Mouse (Mus musculus) forebrain, embryonic 14.5 days (tissue): ENCODE results near the gene Txnip. TPM values are rescaled to one million over a fixed set of nuclear protein-coding genes. Genes with fewer than 3 reads are reported as not detected.

Experiments used
- ATAC-seq: fragments of 200-750 bp; cut with Nextera tagmentation; 2 replicates; pipeline ENCODE4 v1.8.0; 2017; ENCODE audit warnings: mild to moderate bottlenecking, moderate library complexity
- DNase-seq: peaks from one replicate; pipeline ENCODE4 v3.0.0-alpha.2; 2015; ENCODE audit warnings: low spot score
- H3K27ac ChIP-seq: fragments of 300-500 bp; sonication (generic); 2 replicates; pipeline ENCODE4 v1.5.1; 2014; ENCODE audit warnings: low read depth, mild to moderate bottlenecking, control low read depth, low read length, moderate library complexity
- H3K27me3 ChIP-seq: fragments of 300-500 bp; sonication (generic); replicated peaks from 2 replicates; pipeline ENCODE4 v1.6.1; 2014; ENCODE audit warnings: low read length, control low read depth, mixed read lengths; ENCODE audit not compliant: control insufficient read depth, insufficient read depth
- H3K36me3 ChIP-seq: fragments of 300-500 bp; sonication (generic); 2 replicates; pipeline ENCODE4 v1.6.1; 2014; ENCODE audit warnings: low read length, control low read depth; ENCODE audit not compliant: control insufficient read depth, insufficient read depth
- H3K4me1 ChIP-seq: fragments of 300-500 bp; sonication (generic); 2 replicates; pipeline ENCODE4 v1.6.1; 2014; ENCODE audit warnings: antibody characterized with exemption, low read length, control low read depth; ENCODE audit not compliant: control insufficient read depth, insufficient read depth
- H3K4me2 ChIP-seq: fragments of 300-500 bp; sonication (generic); 2 replicates; pipeline ENCODE4 v1.6.1; 2014; ENCODE audit warnings: mild to moderate bottlenecking, control low read depth, low read length
- H3K4me3 ChIP-seq: fragments of 300-500 bp; sonication (generic); 2 replicates; pipeline ENCODE4 v1.5.1; 2014; ENCODE audit warnings: low read depth, low read length, control low read depth
- H3K9ac ChIP-seq: fragments of 300-500 bp; sonication (generic); 2 replicates; pipeline ENCODE4 v1.6.1; 2014; ENCODE audit warnings: mild to moderate bottlenecking, low read length, control low read depth, moderate library complexity
- H3K9me3 ChIP-seq: fragments of 300-500 bp; sonication (generic); replicated peaks from 2 replicates; pipeline ENCODE4 v1.6.1; 2016; ENCODE audit warnings: low read length, control low read depth, mixed read lengths; ENCODE audit not compliant: control insufficient read depth
- WGBS: fragments of 180-500 bp; shearing (Covaris S2); extraction: QIAGEN DNeasy Blood & Tissue Kit; methylation state at CpG from one replicate; pipeline ENCODE4 v1.1.7; 2014; 5-methylcytosine and 5-hydroxymethylcytosine counted together
- polyA plus RNA-seq: library from polyadenylated mRNA; unstranded; fragments of >200 nt; fragmentation: Nextera tagmentation; extraction: Ambion mirVana; gene quantifications from 2 replicates; pipeline ENCODE4 v1.2.1, GENCODE M21; 2014

Gene Txnip
- polyA plus RNA-seq, 1 experiment from 2014 or later: 79.0 TPM

DNA sequence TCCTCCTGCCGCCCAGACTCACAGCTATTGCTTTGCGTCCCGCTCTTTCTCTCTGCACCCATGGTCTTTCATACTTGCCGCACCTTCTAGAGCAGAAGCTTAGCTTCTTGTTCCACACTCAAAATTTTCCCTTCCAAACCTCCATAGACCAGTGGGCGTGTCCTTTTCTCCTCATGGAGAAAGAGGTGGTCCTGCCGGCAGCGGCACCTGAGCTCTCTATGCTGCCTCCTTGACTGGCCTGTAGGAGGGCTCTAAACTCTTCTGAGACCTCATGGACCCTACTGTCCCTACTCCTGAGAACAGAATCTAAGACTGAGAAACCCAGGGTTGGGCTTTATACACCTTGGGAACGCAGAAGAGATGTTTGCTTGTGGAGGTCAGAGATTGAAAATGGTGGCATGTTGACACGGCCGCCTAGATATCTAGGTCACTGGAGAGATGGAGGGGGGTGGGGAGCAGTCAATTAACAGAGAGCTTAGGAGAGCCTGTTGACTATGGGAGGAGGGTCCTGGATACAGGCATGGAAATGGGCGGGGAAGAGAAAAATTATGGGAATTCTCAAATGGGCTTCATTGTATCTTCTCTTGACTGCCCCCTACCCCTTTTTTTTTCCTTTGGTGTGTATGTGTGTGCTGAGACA is 12.3 kb downstream of the Txnip start:
- 92% methylated on average over 11 of the region's 11 CpGs for WGBS
- DNase-seq (no peak), ATAC-seq (no peak)

DNA sequence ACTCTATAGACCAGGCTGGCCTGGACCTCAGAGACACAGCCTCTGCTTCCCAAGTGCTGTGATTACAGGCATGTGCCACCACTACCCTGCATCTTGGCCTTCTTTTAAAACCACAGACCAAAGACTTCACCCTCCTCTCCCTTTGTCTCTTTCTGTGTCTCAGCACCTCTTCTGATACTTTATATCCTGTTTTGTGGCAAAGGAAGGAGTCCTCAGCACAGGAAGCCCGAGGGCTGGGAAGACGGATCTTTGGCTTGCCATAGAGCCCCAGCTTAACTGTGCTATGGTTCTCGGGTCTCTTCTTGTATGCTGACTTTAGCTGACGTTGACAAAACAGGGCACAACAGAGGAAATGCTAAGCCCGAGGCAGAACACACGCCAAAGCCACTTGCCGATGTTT is 12.9 kb downstream of the Txnip start:
- Histone ChIP-seq H3K9me3 (no peaks in the 10 kb centered on the region), H3K4me3 (no peak overlapping the region), H3K36me3 (no peaks in the 10 kb centered on the region), H3K27ac (no peak overlapping the region), H3K4me2 (no peak overlapping the region), H3K27me3 (no peaks in the 10 kb centered on the region), H3K9ac (no peak overlapping the region), H3K4me1 (no peaks in the 10 kb centered on the region)
- ATAC-seq (no peak), DNase-seq (no peak)
- WGBS: 78% methylated on average over 7 of the region's 7 CpGs

More for the DNA sequence above, 12.3 kb downstream of the Txnip start:
- H3K36me3 ChIP-seq: no peaks in the 10 kb centered on the region
- no peak overlapping the region for H3K9ac ChIP-seq
- H3K4me2 ChIP-seq: no peak overlapping the region
- no peaks in the 10 kb centered on the region for H3K4me1 ChIP-seq
- H3K27me3 ChIP-seq: no peaks in the 10 kb centered on the region
- H3K4me3 ChIP-seq: no peak overlapping the region
- H3K27ac ChIP-seq: no peak overlapping the region
- H3K9me3 ChIP-seq: no peaks in the 10 kb centered on the region

DNA sequence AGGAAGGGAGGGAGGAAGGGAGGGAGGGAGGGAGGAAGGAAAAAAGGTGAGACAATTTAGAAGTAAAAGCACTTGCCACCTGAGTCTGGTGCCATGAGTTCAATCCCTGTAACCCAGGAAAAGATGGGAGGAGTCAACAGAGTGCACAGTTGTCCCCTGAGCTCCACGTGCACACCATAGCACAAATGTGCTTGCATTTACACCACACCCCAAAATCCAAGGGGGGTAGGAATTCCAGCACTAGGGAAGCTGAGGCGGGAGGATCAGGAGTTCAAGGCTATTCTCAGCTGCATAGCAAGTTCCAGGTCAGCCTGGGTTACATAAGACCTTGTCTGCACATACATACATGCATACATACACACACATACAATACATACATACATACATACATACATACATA is 13.6 kb downstream of the Txnip start:
- Histone ChIP-seq H3K27me3 (no peaks in the 10 kb centered on the region), H3K9ac (no peak overlapping the region), H3K9me3 (no peaks in the 10 kb centered on the region), H3K4me2 (no peak overlapping the region), H3K27ac (no peak overlapping the region), H3K4me1 (0 out of 2 replicates have a peak, but pooled peaks cover under 1% of the 10 kb centered on the region), H3K4me3 (no peak overlapping the region), H3K36me3 (no peaks in the 10 kb centered on the region)
- ATAC-seq: no peak
- 66% methylated on average over 2 of the region's 2 CpGs for WGBS
- DNase-seq: no peak

DNA sequence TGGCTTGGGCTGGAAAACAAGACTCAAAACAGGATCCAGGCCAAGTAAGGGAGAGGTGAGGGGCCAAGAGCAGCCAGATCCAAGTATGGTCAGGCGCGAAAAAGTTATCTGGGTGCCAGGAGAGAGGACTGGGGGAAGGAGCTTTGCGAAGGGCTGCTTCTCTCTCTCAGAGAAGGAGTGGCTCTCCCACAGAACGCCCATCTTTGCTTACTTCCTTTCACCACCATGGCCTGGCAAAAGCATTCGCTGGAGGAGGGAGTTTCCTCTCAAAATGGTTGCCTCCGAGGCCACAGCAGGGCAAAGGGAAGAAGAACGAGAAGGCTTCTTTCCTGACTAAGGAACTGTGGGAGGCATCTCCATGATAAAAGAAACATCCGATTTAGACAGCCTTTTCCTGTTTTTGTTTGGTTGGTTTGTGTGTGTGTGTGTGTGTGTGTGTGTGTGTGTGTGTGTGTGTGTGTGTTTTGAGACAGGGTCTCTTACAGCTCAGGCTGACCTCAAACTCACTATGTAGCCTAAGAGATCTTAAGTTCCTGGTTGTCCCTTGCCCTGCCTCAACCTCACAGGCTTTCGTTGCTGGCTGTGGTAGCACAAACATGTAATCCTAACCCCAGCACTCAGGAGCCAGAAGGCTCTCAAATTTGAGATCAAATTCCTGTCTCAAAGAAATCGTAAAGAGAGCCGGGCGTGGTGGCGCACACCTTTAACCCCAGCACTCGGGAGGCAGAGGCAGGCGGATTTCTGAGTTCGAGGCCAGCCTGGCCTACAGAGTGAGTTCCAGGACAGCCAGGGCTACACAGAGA is 14.3 kb downstream of the Txnip start:
- Histone ChIP-seq H3K27ac (no peak overlapping the region), H3K4me2 (no peak overlapping the region), H3K36me3 (no peaks in the 10 kb centered on the region), H3K9me3 (no peaks in the 10 kb centered on the region), H3K9ac (no peak overlapping the region), H3K4me1 (peaks cover 4% of the 10 kb centered on the region; the same call in 1 of the 2 replicates), H3K4me3 (no peak overlapping the region), H3K27me3 (no peaks in the 10 kb centered on the region)
- ATAC-seq: no peak
- 80% methylated on average over 16 of the region's 16 CpGs for WGBS
- DNase-seq: no peak

DNA sequence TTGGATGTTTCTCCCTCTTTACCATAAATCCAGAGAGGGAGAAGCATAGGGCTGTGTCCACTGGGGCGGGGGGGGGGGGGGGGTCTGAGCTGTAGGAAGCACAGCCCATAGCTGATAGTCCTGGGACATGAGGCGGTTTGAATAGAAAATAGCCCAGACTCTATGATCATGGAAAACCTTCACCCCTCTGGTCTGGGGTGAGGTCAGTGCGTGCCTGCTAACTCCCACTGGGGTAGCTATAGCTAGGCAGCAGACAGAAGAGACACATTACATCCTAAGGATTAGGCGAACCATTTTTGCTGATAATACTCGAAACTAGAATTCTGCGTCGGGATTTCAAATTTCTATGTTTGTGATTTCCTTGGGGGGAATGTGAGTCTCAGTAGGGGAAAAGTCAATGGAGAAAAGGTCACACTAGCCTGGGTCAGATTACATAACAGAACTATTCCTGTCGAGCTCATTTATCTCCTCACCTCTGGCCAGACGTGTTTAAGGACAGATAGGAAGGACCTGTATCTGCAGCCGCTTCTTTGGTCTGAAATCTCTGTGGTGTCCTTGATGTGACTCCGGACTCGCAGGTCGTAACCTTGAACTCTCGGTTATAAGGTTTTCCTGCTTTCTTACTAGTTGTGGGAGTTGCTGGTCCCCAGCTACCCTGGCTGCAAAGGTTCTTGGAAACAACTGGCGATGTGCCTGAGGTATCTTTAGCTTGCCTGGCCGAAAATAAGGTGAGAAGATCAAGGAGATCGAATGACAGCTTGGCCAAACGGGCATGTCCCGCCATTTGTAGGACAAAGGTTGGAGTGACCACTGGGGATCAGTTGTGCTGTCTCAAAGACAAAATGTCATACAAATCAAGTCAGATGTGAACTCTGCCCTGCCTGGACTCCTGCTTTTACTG is 16.1 kb downstream of the Txnip start:
- H3K9me3 ChIP-seq: no peaks in the 10 kb centered on the region
- no peak overlapping the region for H3K4me2 ChIP-seq
- H3K9ac ChIP-seq: no peak overlapping the region
- H3K4me1 ChIP-seq: peaks cover 4% of the 10 kb centered on the region; the same call in 1 of the 2 replicates
- DNase-seq (no peak), ATAC-seq (no peak)
- no peaks in the 10 kb centered on the region for H3K27me3 ChIP-seq
- H3K27ac ChIP-seq: no peak overlapping the region
- 90% methylated on average over 18 of the region's 19 CpGs for WGBS
- H3K36me3 ChIP-seq: no peaks in the 10 kb centered on the region
- H3K4me3 ChIP-seq: no peak overlapping the region

DNA sequence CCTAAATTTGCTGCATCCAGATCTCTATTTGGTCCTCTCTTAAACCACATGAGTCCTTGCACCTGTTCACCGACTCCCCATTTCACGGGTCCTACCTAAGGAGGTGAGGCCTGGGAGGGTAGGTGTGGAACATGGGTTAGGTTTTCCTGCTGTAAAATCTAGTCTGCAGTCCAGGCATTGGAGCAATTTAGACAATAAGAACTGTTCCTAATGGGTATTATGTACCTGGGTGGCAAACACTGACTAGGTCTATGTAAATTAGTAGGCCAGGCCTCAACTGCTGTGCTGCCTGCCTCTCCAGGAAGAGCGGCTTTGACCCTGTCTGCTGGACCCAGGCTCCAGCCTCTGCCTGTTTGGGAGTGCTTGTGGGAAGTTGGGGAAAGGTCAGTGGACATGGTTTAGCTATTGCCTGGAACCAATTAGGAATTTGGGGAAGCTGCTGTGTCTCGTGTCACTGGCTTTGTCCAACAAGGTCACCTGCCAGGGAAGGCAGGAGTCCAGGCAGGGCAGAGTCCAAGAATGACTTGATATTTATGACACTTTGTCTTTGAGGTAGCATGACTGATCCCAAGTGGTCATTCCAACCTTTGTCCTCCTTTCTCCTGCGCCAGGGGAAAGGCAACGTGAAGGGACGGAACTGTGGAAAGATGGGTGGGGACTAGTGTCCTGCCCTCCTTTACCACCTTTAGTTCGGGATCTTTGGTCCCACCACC is 17.7 kb downstream of the Txnip start:
- H3K4me3 ChIP-seq: no peak overlapping the region
- H3K4me1 ChIP-seq: peaks cover 4% of the 10 kb centered on the region; the same call in 1 of the 2 replicates
- H3K4me2 ChIP-seq: no peak overlapping the region
- no peaks in the 10 kb centered on the region for H3K9me3 ChIP-seq
- no peak overlapping the region for H3K27ac ChIP-seq
- no peak for ATAC-seq
- 96% methylated on average over 8 of the region's 8 CpGs for WGBS
- no peak for DNase-seq
- H3K27me3 ChIP-seq: no peaks in the 10 kb centered on the region
- no peak overlapping the region for H3K9ac ChIP-seq
- no peaks in the 10 kb centered on the region for H3K36me3 ChIP-seq

DNA sequence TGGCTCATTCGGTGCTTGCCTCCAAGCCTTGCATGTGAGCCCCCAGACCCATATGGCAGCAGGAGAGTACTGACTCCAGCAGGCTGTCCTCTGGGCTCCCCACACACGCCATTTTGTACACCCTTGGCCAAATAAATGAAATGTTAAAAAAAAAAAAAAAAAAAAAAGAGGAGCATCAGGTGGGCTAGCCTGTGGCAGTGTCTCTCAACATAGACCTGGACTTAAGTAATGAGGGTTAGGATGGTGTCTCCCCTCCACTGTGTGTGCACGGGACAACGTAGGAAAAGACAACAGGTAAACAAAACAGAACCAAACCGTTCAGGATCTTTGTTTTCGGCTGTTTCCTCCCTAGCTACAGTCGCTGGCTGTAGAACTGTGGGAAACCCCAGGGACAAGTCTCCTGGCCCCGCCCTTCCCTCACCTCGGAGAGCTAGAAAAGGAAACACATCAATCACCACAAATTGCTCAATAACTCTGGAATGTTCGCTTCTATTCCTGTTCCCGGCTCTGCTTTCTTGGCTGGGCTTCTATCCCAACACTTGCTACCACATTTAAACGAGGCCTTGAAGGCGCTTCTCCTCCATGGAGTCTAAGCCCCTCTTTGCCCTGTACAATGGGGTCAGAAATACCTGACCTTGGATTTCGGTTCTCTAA is 18.4 kb downstream of the Txnip start:
- Histone ChIP-seq H3K27me3 (no peaks in the 10 kb centered on the region), H3K9me3 (no peaks in the 10 kb centered on the region), H3K27ac (0 out of 2 replicates have a peak overlapping the region, but pooled peaks have one; percentile 27), H3K4me1 (peaks cover 4% of the 10 kb centered on the region; the same call in 1 of the 2 replicates), H3K4me3 (peak overlapping the region; percentile 4; the same call in 1 of the 2 replicates), H3K4me2 (peak overlapping the region; percentile 34), H3K9ac (no peak overlapping the region), H3K36me3 (no peaks in the 10 kb centered on the region)
- ATAC-seq (no peak), DNase-seq (no peak)
- WGBS: 62% methylated on average over 14 of the region's 14 CpGs
